Mouse (Mus musculus) hindbrain, embryonic 11.5 days (tissue): ENCODE measurements at regions not wholly inside any gene's neighbourhood (a gene's known extent, or its start where the extent isn't known, plus 50 kb on each side); places are given as distances from the start of the nearest gene placed in this dataset.

Experiments
- ATAC-seq: fragments of 200-750 bp; cut with Nextera tagmentation; 2 replicates; pipeline ENCODE4 v1.8.0; 2017; ENCODE audit warnings: mild to moderate bottlenecking, moderate TSS enrichment, moderate library complexity; ENCODE audit not compliant: low FRiP score
- DNase-seq: peaks from one replicate; pipeline ENCODE4 v3.0.0-alpha.2; 2015; ENCODE audit warnings: low spot score
- H3K27ac ChIP-seq: fragments of 300-500 bp; sonication (generic); 2 replicates; pipeline ENCODE4 v1.5.1; 2014; ENCODE audit warnings: mild to moderate bottlenecking, low read depth, low read length
- H3K27me3 ChIP-seq: fragments of 300-500 bp; sonication (generic); 2 replicates; pipeline ENCODE4 v1.6.1; 2014; ENCODE audit warnings: mild to moderate bottlenecking, low read length, moderate library complexity, mixed read lengths; ENCODE audit not compliant: control insufficient read depth, insufficient read depth
- H3K36me3 ChIP-seq: fragments of 300-500 bp; sonication (generic); 2 replicates; pipeline ENCODE4 v1.6.1; 2014; ENCODE audit warnings: mild to moderate bottlenecking, low read length, moderate library complexity, mixed read lengths; ENCODE audit not compliant: control insufficient read depth, insufficient read depth
- H3K4me1 ChIP-seq: fragments of 300-500 bp; sonication (generic); replicated peaks from 2 replicates; pipeline ENCODE4 v1.6.1; 2014; ENCODE audit warnings: low read length, mixed read lengths; ENCODE audit not compliant: control insufficient read depth, insufficient read depth
- H3K4me2 ChIP-seq: fragments of 300-500 bp; sonication (generic); replicated peaks from 2 replicates; pipeline ENCODE4 v1.6.1; 2014; ENCODE audit warnings: mild to moderate bottlenecking, low read depth, low read length
- H3K4me3 ChIP-seq: fragments of 300-500 bp; sonication (generic); 2 replicates; pipeline ENCODE4 v1.5.1; 2014; ENCODE audit warnings: low read depth, low read length
- H3K9ac ChIP-seq: fragments of 300-500 bp; sonication (generic); 2 replicates; pipeline ENCODE4 v1.6.1; 2014; ENCODE audit warnings: low read depth, low read length
- H3K9me3 ChIP-seq: fragments of 300-500 bp; sonication (generic); 2 replicates; pipeline ENCODE4 v1.6.1; 2016; ENCODE audit warnings: low read length; ENCODE audit not compliant: control insufficient read depth
- WGBS: fragments of 180-500 bp; shearing (Covaris S2); extraction: QIAGEN DNeasy Blood & Tissue Kit; methylation state at CpG from one replicate; pipeline ENCODE4 v1.1.7; 2014; 5-methylcytosine and 5-hydroxymethylcytosine counted together

GRCm38 (mm10) chr16:30791048-30791855 is 191.7 kb downstream of the Fam43a start:
- Histone ChIP-seq H3K27ac (no peak overlapping the region), H3K36me3 (no peaks in the 10 kb centered on the region), H3K4me1 (peaks cover 6% of the 10 kb centered on the region; the same call in 1 of the 2 replicates), H3K4me2 (no peak overlapping the region), H3K9me3 (no peaks in the 10 kb centered on the region), H3K4me3 (no peak overlapping the region), H3K9ac (no peak overlapping the region), H3K27me3 (no peaks in the 10 kb centered on the region)
- WGBS, result 69% methylated on average over 10 of the region's 10 CpGs
- DNase-seq, result no peak
- ATAC-seq, result no peak

- Histone ChIP-seq H3K36me3 (no peaks in the 10 kb centered on the region), H3K9ac (no peak overlapping the region), H3K27ac (no peak overlapping the region), H3K4me3 (no peak overlapping the region), H3K4me2 (no peak overlapping the region), H3K27me3 (no peaks in the 10 kb centered on the region), H3K4me1 (peaks cover 6% of the 10 kb centered on the region; the same call in 1 of the 2 replicates), H3K9me3 (no peaks in the 10 kb centered on the region)
- DNase-seq (no peak), ATAC-seq (no peak)
- WGBS, result 80% methylated on average over 11 of the region's 11 CpGs
These were observed 193.3 kb downstream of the Fam43a start for GRCm38 (mm10) chr16:30792738-30793377.

- H3K27ac ChIP-seq, result no peak overlapping the region
- no peak overlapping the region for H3K9ac ChIP-seq
- no peak for ATAC-seq
- no peak overlapping the region for H3K4me2 ChIP-seq
- WGBS, result 71% methylated on average over 9 of the region's 9 CpGs
- no peak overlapping the region for H3K4me3 ChIP-seq
- H3K27me3 ChIP-seq, result no peaks in the 10 kb centered on the region
- no peaks in the 10 kb centered on the region for H3K36me3 ChIP-seq
- H3K9me3 ChIP-seq, result no peaks in the 10 kb centered on the region
- H3K4me1 ChIP-seq, result peaks cover 6% of the 10 kb centered on the region; the same call in 1 of the 2 replicates
- no peak for DNase-seq
These were observed 193.8 kb downstream of the Fam43a start for GRCm38 (mm10) chr16:30793378-30793753.

- Histone ChIP-seq H3K9me3 (no peaks in the 10 kb centered on the region), H3K4me2 (no peak overlapping the region), H3K36me3 (no peaks in the 10 kb centered on the region), H3K27ac (no peak overlapping the region), H3K4me1 (peaks cover 6% of the 10 kb centered on the region; the same call in 1 of the 2 replicates), H3K9ac (no peak overlapping the region), H3K4me3 (no peak overlapping the region), H3K27me3 (no peaks in the 10 kb centered on the region)
- no peak for DNase-seq
- no peak for ATAC-seq
- 92% methylated on average over 3 of the region's 3 CpGs for WGBS
These were observed 194.3 kb downstream of the Fam43a start for GRCm38 (mm10) chr16:30793856-30794255.

- Histone ChIP-seq H3K9ac (no peak overlapping the region), H3K27me3 (no peaks in the 10 kb centered on the region), H3K4me1 (peaks cover 5% of the 10 kb centered on the region; the same call in 1 of the 2 replicates), H3K4me3 (no peak overlapping the region), H3K36me3 (no peaks in the 10 kb centered on the region), H3K4me2 (no peak overlapping the region), H3K9me3 (no peaks in the 10 kb centered on the region), H3K27ac (no peak overlapping the region)
- 85% methylated on average over 5 of the region's 5 CpGs for WGBS
- DNase-seq, result no peak
- ATAC-seq, result no peak
These were observed 196.0 kb downstream of the Fam43a start for GRCm38 (mm10) chr16:30795501-30795904.

- Histone ChIP-seq H3K36me3 (no peaks in the 10 kb centered on the region), H3K9me3 (no peaks in the 10 kb centered on the region), H3K27me3 (no peaks in the 10 kb centered on the region), H3K4me2 (no peak overlapping the region), H3K27ac (no peak overlapping the region), H3K4me3 (no peak overlapping the region), H3K9ac (no peak overlapping the region), H3K4me1 (no peaks in the 10 kb centered on the region)
- DNase-seq (no peak), ATAC-seq (no peak)
- WGBS, result 96% methylated on average over 6 of the region's 6 CpGs
These were observed 196.6 kb downstream of the Fam43a start for GRCm38 (mm10) chr16:30796103-30796502.

- Histone ChIP-seq H3K4me1 (no peaks in the 10 kb centered on the region), H3K9ac (no peak overlapping the region), H3K27ac (no peak overlapping the region), H3K4me2 (no peak overlapping the region), H3K9me3 (no peaks in the 10 kb centered on the region), H3K27me3 (no peaks in the 10 kb centered on the region), H3K4me3 (no peak overlapping the region), H3K36me3 (no peaks in the 10 kb centered on the region)
- DNase-seq, result no peak
- no peak for ATAC-seq
- WGBS, result 98% methylated on average over 3 of the region's 3 CpGs
These were observed 197.5 kb downstream of the Fam43a start for GRCm38 (mm10) chr16:30797006-30797405.

- DNase-seq (no peak), ATAC-seq (no peak)
- H3K27me3 ChIP-seq, result no peaks in the 10 kb centered on the region
- H3K27ac ChIP-seq, result no peak overlapping the region
- H3K9me3 ChIP-seq, result no peaks in the 10 kb centered on the region
- 65% methylated on average over 7 of the region's 7 CpGs for WGBS
- no peak overlapping the region for H3K4me2 ChIP-seq
- H3K4me3 ChIP-seq, result no peak overlapping the region
- no peaks in the 10 kb centered on the region for H3K4me1 ChIP-seq
- H3K36me3 ChIP-seq, result no peaks in the 10 kb centered on the region
- no peak overlapping the region for H3K9ac ChIP-seq
These were observed 198.5 kb downstream of the Fam43a start for GRCm38 (mm10) chr16:30797973-30798471.

GRCm38 (mm10) chr16:30798536-30798935 is 199.0 kb downstream of the Fam43a start:
- H3K4me3 ChIP-seq, result no peak overlapping the region
- no peaks in the 10 kb centered on the region for H3K9me3 ChIP-seq
- ATAC-seq, result no peak
- no peak for DNase-seq
- no peak overlapping the region for H3K4me2 ChIP-seq
- no peaks in the 10 kb centered on the region for H3K27me3 ChIP-seq
- 97% methylated on average over 1 of the region's 1 CpGs for WGBS
- H3K36me3 ChIP-seq, result no peaks in the 10 kb centered on the region
- no peak overlapping the region for H3K27ac ChIP-seq
- H3K9ac ChIP-seq, result no peak overlapping the region
- no peaks in the 10 kb centered on the region for H3K4me1 ChIP-seq
